Mouse (Mus musculus) heart, postnatal 0 days (tissue): ENCODE measurements around the gene Gm37240. TPM values are rescaled to one million over a fixed set of nuclear protein-coding genes. Genes with fewer than 3 reads are reported as not detected.

Source experiments
- ATAC-seq: fragments of 200-750 bp; cut with Nextera tagmentation; 2 replicates; pipeline ENCODE4 v1.8.0; 2017; ENCODE audit warnings: low read depth, moderate number of reproducible peaks, moderate library complexity; ENCODE audit not compliant: insufficient read depth
- DNase-seq: peaks from one replicate; pipeline ENCODE4 v3.0.0-alpha.2; 2016; ENCODE audit warnings: low spot score
- H3K27ac ChIP-seq: fragments of 300-500 bp; sonication (generic); 2 replicates; pipeline ENCODE4 v1.5.1; 2014; ENCODE audit warnings: low read depth, mild to moderate bottlenecking
- H3K27me3 ChIP-seq: fragments of 300-500 bp; sonication (generic); 2 replicates; pipeline ENCODE4 v1.6.1; 2014; ENCODE audit warnings: low read length, mixed read lengths; ENCODE audit not compliant: control insufficient read depth, insufficient read depth
- H3K36me3 ChIP-seq: fragments of 300-500 bp; sonication (generic); replicated peaks from 2 replicates; pipeline ENCODE4 v1.6.1; 2014; ENCODE audit warnings: low read length, mixed read lengths; ENCODE audit not compliant: control insufficient read depth, insufficient read depth
- H3K4me1 ChIP-seq: fragments of 300-500 bp; sonication (generic); 2 replicates; pipeline ENCODE4 v1.6.1; 2014; ENCODE audit warnings: antibody characterized with exemption; ENCODE audit not compliant: control insufficient read depth, insufficient read depth
- H3K4me2 ChIP-seq: fragments of 300-500 bp; sonication (generic); 2 replicates; pipeline ENCODE4 v1.6.1; 2014; ENCODE audit warnings: low read depth, mild to moderate bottlenecking, low read length, moderate library complexity
- H3K4me3 ChIP-seq: fragments of 300-500 bp; sonication (generic); 2 replicates; pipeline ENCODE4 v1.5.1; 2014; ENCODE audit warnings: low read depth, low read length
- H3K9ac ChIP-seq: fragments of 300-500 bp; sonication (generic); replicated peaks from 2 replicates; pipeline ENCODE4 v1.6.1; 2014; ENCODE audit warnings: low read depth, low read length, mixed read lengths
- H3K9me3 ChIP-seq: fragments of 300-500 bp; sonication (generic); replicated peaks from 2 replicates; pipeline ENCODE4 v1.6.1; 2016; ENCODE audit warnings: low read length; ENCODE audit not compliant: control insufficient read depth
- CTCF ChIP-seq: IDR thresholded peaks from 2 replicates; pipeline ENCODE4 v1.5.1; 2016; ENCODE audit warnings: antibody characterized with exemption, control low read depth, low read depth
- EP300 ChIP-seq: IDR thresholded peaks from 2 replicates; pipeline ENCODE4 v1.6.1; 2016; ENCODE audit warnings: antibody characterized with exemption, low read depth
- WGBS: fragments of 180-500 bp; shearing (Covaris S2); extraction: QIAGEN DNeasy Blood & Tissue Kit; methylation state at CpG from one replicate; pipeline ENCODE4 v1.1.7; 2014; 5-methylcytosine and 5-hydroxymethylcytosine counted together
- polyA plus RNA-seq: library from polyadenylated mRNA; unstranded; fragments of >200 nt; fragmentation: Nextera tagmentation; extraction: Ambion mirVana; gene quantifications from 2 replicates; pipeline ENCODE4 v1.2.1, GENCODE M21; 2015
- total RNA-seq: library from RNA; depleted of rRNA; stranded (reverse); fragments of >200 nt; gene quantifications from 2 replicates; pipeline ENCODE4 v1.2.3, GENCODE M21; 2014; ENCODE audit warnings: low replicate concordance

Gm37240 gene
- total and polyA plus RNA-seq, 2 experiments from 2014 or later = 21.7 to 72.1 TPM

GRCm38 (mm10) chr3:85564603-85565002, 322.7 kb downstream of the Gm37240 start:
- H3K4me3 ChIP-seq = no peak overlapping the region
- DNase-seq = peak; percentile 60
- H3K27ac ChIP-seq = peak overlapping the region; percentile 56
- H3K4me1 ChIP-seq = no peaks in the 10 kb centered on the region
- 21% methylated on average over 2 of the region's 2 CpGs for whole genome bisulfite sequencing
- H3K4me2 ChIP-seq = no peak overlapping the region
- H3K36me3 ChIP-seq = no peaks in the 10 kb centered on the region
- TF ChIP-seq CTCF (peak; percentile 13; the same call in 1 of the 2 replicates), EP300 (no peak)
- no peaks in the 10 kb centered on the region for H3K9me3 ChIP-seq
- peak; percentile 63 for ATAC-seq
- H3K27me3 ChIP-seq = no peaks in the 10 kb centered on the region
- no peak overlapping the region for H3K9ac ChIP-seq

DNA sequence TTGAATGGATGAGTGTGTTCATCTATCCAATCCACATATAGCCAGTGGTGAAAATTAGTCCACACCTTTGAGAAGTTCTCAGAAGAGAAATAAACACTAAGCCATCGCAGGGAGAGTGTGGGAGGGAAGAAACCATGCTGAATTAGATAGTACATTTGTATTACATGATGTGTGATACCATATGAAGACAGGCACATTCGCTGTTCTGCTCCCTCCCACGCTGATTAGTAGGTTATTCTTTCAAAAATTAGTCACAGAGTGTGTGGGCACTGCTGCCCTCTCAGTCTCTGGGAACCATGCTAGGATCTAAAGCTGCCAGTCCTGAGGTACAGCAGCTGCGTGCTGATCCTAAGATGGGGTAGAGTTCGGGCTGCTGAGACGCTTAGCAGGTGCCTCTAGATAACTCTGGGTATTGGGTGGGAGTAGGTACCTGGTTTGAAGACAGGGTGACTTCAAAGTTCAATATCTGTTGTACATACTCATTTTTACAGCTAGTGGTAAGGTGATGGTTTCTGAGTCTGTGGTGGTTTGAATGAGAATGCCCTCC, 333.5 kb downstream of the Gm37240 start:
- H3K4me2 ChIP-seq = no peak overlapping the region
- no peak for DNase-seq
- TF ChIP-seq EP300 (no peak), CTCF (no peak)
- H3K4me3 ChIP-seq = no peak overlapping the region
- H3K27me3 ChIP-seq = no peaks in the 10 kb centered on the region
- H3K9me3 ChIP-seq = no peaks in the 10 kb centered on the region
- H3K4me1 ChIP-seq = peaks cover 25% of the 10 kb centered on the region
- WGBS = 81% methylated on average over 6 of the region's 6 CpGs
- H3K27ac ChIP-seq = peak overlapping the region; percentile 88; the same call in 1 of the 2 replicates
- H3K9ac ChIP-seq = no peak overlapping the region
- no peaks in the 10 kb centered on the region for H3K36me3 ChIP-seq
- no peak for ATAC-seq

DNA sequence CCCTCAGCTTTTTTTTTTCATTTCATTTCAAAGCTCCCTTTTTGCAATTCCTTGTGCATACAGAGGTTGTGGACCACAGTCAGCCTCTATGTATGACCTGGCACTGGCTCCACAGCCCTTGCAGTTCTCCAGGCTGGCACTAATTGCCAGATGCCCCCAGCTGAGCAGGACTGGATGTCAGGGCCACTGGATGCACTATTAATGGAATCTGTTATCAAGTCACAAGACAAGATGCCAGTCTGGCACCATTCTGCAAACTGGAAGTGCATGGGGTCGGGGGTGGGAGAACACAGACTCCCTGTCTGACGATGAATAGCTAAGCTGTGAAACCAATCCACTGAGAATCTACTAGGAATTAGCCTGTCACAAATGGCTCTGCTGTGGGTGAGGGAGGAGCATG, 336.0 kb downstream of the Gm37240 start:
- WGBS = 31% methylated on average over 2 of the region's 2 CpGs
- no peak overlapping the region for H3K4me3 ChIP-seq
- H3K4me1 ChIP-seq = peaks cover 25% of the 10 kb centered on the region
- no peaks in the 10 kb centered on the region for H3K9me3 ChIP-seq
- no peak overlapping the region for H3K4me2 ChIP-seq
- ATAC-seq = peak; percentile 68
- H3K9ac ChIP-seq = no peak overlapping the region
- DNase-seq = no peak
- H3K27ac ChIP-seq = peak overlapping the region; percentile 88
- H3K36me3 ChIP-seq = no peaks in the 10 kb centered on the region
- TF ChIP-seq CTCF (no peak), EP300 (peak; percentile 89)
- H3K27me3 ChIP-seq = no peaks in the 10 kb centered on the region

GRCm38 (mm10) chr3:85550312-85550711, 337.0 kb downstream of the Gm37240 start:
- H3K9ac ChIP-seq = no peak overlapping the region
- H3K4me2 ChIP-seq = no peak overlapping the region
- no peak for TF ChIP-seq CTCF
- TF ChIP-seq EP300 = no peak
- H3K9me3 ChIP-seq = no peaks in the 10 kb centered on the region
- no peak for DNase-seq
- WGBS = 68% methylated on average over 4 of the region's 4 CpGs
- no peaks in the 10 kb centered on the region for H3K36me3 ChIP-seq
- H3K4me1 ChIP-seq = peaks cover 25% of the 10 kb centered on the region
- H3K27ac ChIP-seq = peak overlapping the region; percentile 88
- no peak for ATAC-seq
- H3K4me3 ChIP-seq = no peak overlapping the region
- H3K27me3 ChIP-seq = no peaks in the 10 kb centered on the region

- H3K4me2 ChIP-seq = no peak overlapping the region
- WGBS = 40% methylated on average over 2 of the region's 2 CpGs
- peak; percentile 47 for TF ChIP-seq CTCF
- TF ChIP-seq EP300 = no peak
- no peak for ATAC-seq
- no peak for DNase-seq
- H3K36me3 ChIP-seq = no peaks in the 10 kb centered on the region
- H3K9me3 ChIP-seq = no peaks in the 10 kb centered on the region
- H3K4me3 ChIP-seq = no peak overlapping the region
- H3K4me1 ChIP-seq = no peaks in the 10 kb centered on the region
- H3K27ac ChIP-seq = no peak overlapping the region
- no peak overlapping the region for H3K9ac ChIP-seq
- no peaks in the 10 kb centered on the region for H3K27me3 ChIP-seq
These were observed 343.7 kb downstream of the Gm37240 start for GRCm38 (mm10) chr3:85543652-85544051.

GRCm38 (mm10) chr3:85542765-85543164, 344.6 kb downstream of the Gm37240 start:
- no peaks in the 10 kb centered on the region for H3K4me1 ChIP-seq
- no peaks in the 10 kb centered on the region for H3K36me3 ChIP-seq
- ATAC-seq (no peak), DNase-seq (no peak)
- no peaks in the 10 kb centered on the region for H3K9me3 ChIP-seq
- TF ChIP-seq EP300 (no peak), CTCF (no peak)
- no peak overlapping the region for H3K4me3 ChIP-seq
- H3K27me3 ChIP-seq = no peaks in the 10 kb centered on the region
- H3K4me2 ChIP-seq = no peak overlapping the region
- 67% methylated on average over 3 of the region's 3 CpGs for WGBS
- no peak overlapping the region for H3K27ac ChIP-seq
- H3K9ac ChIP-seq = no peak overlapping the region
